Mouse (Mus musculus) stomach, embryonic 15.5 days (tissue): Measurements from ENCODE around the gene Baz2b. TPM values are rescaled to one million over a fixed set of nuclear protein-coding genes. Genes with fewer than 3 reads are reported as not detected.

Experiments
- ATAC-seq: fragments of 200-750 bp; cut with Nextera tagmentation; 2 replicates; pipeline ENCODE4 v1.8.0; 2017; ENCODE audit warnings: low read depth, moderate number of reproducible peaks, moderate TSS enrichment; ENCODE audit not compliant: insufficient read depth, low FRiP score
- H3K27ac ChIP-seq: fragments of 300-500 bp; sonication (generic); 2 replicates; pipeline ENCODE4 v1.5.1; 2015; ENCODE audit warnings: mild to moderate bottlenecking, inconsistent platforms
- H3K27me3 ChIP-seq: fragments of 300-500 bp; sonication (generic); replicated peaks from 2 replicates; pipeline ENCODE4 v1.6.1; 2015; ENCODE audit warnings: inconsistent platforms
- H3K36me3 ChIP-seq: fragments of 300-500 bp; sonication (generic); 2 replicates; pipeline ENCODE4 v1.6.1; 2015; ENCODE audit warnings: inconsistent platforms
- H3K4me1 ChIP-seq: fragments of 300-500 bp; sonication (generic); 2 replicates; pipeline ENCODE4 v1.6.1; 2015; ENCODE audit warnings: inconsistent platforms
- H3K4me2 ChIP-seq: fragments of 300-500 bp; sonication (generic); 2 replicates; pipeline ENCODE4 v1.6.1; 2015; ENCODE audit warnings: mild to moderate bottlenecking, inconsistent platforms
- H3K4me3 ChIP-seq: fragments of 300-500 bp; sonication (generic); replicated peaks from 2 replicates; pipeline ENCODE4 v1.5.1; 2015; ENCODE audit warnings: inconsistent platforms
- H3K9ac ChIP-seq: fragments of 300-500 bp; sonication (generic); 2 replicates; pipeline ENCODE4 v1.6.1; 2015; ENCODE audit warnings: inconsistent platforms
- H3K9me3 ChIP-seq: fragments of 300-500 bp; sonication (generic); 2 replicates; pipeline ENCODE4 v1.6.1; 2016; ENCODE audit warnings: inconsistent platforms
- WGBS: fragments of 180-500 bp; shearing (Covaris S2); methylation state at CpG from one replicate; pipeline ENCODE4 v1.1.7; 2015; 5-methylcytosine and 5-hydroxymethylcytosine counted together
- polyA plus RNA-seq: library from polyadenylated mRNA; unstranded; fragments of >200 nt; fragmentation: Nextera tagmentation; extraction: Ambion mirVana; gene quantifications from 2 replicates; pipeline ENCODE4 v1.2.1, GENCODE M21; 2015

Gene Baz2b
- 47.8 and 53.6 TPM in 2 replicates for polyA plus RNA-seq

DNA sequence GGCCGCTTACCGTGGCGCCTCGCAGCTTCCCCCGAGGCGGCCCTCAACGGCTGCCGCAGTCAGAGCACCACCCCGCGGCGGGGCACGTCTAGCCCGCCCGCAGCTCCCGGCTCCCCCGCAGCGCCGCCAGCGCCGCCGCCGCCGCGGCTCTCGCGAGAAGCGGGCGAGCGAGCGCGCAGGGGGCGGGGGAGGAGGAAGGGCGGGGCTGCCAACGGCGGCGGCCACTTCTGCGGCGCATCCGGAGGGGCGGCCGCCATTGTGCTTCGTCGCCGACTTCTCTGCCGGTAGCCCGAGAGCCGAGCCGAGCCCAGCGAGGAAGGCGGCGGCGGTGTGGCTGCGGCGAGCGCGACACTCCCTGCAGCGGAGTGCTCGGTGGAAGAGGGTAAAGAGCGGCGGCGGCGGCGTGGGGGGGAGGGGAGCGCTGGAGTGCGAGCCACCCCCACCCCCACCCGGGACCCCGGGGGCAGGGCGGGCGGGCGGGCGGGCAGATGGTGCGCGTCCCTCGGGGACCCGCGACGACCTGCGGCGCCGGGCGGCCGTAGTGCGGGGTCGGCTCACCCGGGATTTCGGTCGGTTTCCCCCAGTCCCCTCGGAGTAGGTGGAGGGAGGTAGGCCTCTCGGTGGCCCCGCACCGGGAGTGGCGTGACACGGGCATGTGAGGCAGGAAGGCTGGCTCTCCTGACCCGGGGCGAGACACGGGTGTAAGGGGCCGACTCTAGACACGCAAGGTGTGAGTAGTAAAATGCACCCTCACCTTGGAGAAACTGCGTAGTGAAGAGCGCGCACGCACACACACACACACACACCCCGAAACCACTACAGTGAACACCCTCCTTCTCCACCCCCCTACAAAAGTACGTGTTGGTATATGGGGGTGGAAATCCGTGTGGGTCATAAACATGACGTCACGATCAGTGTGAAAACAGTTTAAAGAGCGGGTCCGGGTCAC lies at the start of gene Baz2b, which contains the start of gene March7:
Gene Baz2b, minus strand, starts transcription at position 137 of the 949 bp plus-strand sequence.
Gene March7, plus strand, starts transcription at position 185 of the 949 bp plus-strand sequence.
- peak within 1 kb of the TSS; percentile 73 for H3K4me3 ChIP-seq

DNA sequence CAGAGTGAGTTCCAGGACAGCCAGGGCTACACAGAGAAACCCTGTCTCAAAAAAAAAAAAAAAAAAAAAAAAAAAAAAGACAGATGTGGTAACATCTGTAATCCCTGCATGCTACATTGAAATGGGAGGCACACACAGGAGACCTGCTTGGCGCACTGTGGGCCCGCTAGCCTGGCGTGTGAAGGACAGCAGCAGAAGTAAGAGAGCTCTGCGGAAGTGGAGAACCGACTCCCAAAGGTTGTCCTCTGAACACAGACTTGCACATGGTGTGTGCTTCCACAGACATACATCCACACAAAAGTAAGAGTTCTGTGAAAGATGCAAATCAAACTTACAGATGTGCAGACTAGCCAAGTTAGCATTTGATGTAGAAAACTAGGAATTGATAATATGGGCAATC lies 49.5 kb upstream of the Baz2b start:
- 91% methylated on average over 5 of the region's 5 CpGs for WGBS
- no peak overlapping the region for H3K4me2 ChIP-seq
- H3K27ac ChIP-seq: no peak overlapping the region
- H3K4me3 ChIP-seq: no peak overlapping the region
- H3K36me3 ChIP-seq: no peaks in the 10 kb centered on the region
- no peaks in the 10 kb centered on the region for H3K4me1 ChIP-seq
- H3K9me3 ChIP-seq: no peaks in the 10 kb centered on the region
- no peak for ATAC-seq
- H3K9ac ChIP-seq: no peak overlapping the region
- H3K27me3 ChIP-seq: no peaks in the 10 kb centered on the region

More for the DNA sequence above, at the start of gene Baz2b, which contains the start of gene March7:
- Histone ChIP-seq H3K27ac (peak within 1 kb of the TSS; percentile 85), H3K27me3 (no peaks in the 10 kb centered on the region), H3K4me1 (peaks cover 21% of the 10 kb centered on the region; the same call in 1 of the 2 replicates), H3K36me3 (no peaks in the 10 kb centered on the region), H3K9me3 (no peaks in the 10 kb centered on the region), H3K4me2 (peak within 1 kb of the TSS; percentile 69), H3K9ac (peak within 1 kb of the TSS; percentile 79)
- 0% methylated on average over 68 of the region's 109 CpGs for WGBS
- peak; percentile 95 for ATAC-seq

DNA sequence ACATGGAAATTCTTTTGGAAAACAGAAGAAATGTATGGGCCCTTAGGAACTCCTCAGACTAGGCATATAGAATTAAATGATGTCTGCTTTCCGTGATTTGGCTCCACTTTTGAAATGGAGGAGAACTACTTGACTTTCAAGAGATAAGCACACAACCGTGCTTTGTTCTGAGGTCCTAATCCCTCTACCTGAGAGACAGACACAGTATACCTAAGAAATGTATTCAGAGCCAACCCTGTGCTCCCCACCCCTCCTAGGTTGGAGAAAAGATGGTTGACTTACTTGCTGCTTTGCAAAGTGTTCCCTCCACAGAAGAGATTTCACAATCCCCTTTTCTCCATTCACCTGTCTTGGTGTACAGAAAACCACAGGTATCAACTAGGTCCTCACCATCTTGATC lies 47.1 kb upstream of the Baz2b start:
- no peaks in the 10 kb centered on the region for H3K27me3 ChIP-seq
- H3K9ac ChIP-seq: no peak overlapping the region
- ATAC-seq: no peak
- no peaks in the 10 kb centered on the region for H3K4me1 ChIP-seq
- no peaks in the 10 kb centered on the region for H3K9me3 ChIP-seq
- 75% methylated on average over 2 of the region's 2 CpGs for WGBS
- no peak overlapping the region for H3K4me3 ChIP-seq
- H3K36me3 ChIP-seq: no peaks in the 10 kb centered on the region
- H3K4me2 ChIP-seq: no peak overlapping the region
- no peak overlapping the region for H3K27ac ChIP-seq

DNA sequence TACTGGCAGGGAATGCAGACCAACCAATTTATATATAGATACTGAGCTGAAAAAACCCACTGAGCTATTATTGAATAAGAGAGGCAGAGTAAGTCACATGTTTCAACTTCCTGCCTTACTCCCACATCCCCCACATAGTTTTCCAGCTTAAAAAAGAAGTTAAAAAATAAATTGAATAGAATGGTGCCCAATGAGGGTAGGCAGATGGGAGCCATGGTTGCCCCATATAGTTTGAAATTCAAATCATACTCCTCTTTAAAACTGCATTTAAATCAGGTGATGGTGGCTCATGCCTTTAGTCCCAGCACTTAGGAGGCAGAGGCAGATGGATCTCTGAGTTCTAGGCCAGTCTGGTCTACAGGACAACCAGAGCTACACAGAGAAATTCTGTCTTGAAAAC lies 43.9 kb upstream of the Baz2b start:
- no peaks in the 10 kb centered on the region for H3K27me3 ChIP-seq
- H3K9ac ChIP-seq: no peak overlapping the region
- peaks cover 11% of the 10 kb centered on the region; the same call in 1 of the 2 replicates for H3K36me3 ChIP-seq
- no peaks in the 10 kb centered on the region for H3K9me3 ChIP-seq
- no peak overlapping the region for H3K4me2 ChIP-seq
- H3K27ac ChIP-seq: no peak overlapping the region
- no peaks in the 10 kb centered on the region for H3K4me1 ChIP-seq
- ATAC-seq: no peak
- no peak overlapping the region for H3K4me3 ChIP-seq

DNA sequence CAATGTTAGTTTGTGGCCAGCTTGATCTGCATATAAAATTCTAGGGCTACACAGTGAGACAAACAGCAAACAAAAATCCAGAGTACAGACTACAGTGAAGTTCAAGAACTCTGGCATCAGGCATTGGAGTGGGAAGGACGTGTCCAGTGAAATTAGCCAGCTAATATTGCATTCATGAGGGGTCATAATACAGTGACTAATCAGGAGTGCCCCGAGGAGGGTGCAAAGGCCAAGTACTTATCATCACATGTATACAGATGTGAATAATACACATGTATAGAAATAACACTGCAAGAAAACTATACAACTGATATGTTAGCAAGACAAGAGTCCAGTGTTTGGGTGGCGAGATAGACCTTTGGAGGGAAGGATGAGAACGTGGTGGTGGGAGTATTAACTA lies 43.1 kb upstream of the Baz2b start:
- WGBS: 80% methylated on average over 4 of the region's 4 CpGs
- no peak for ATAC-seq
- Histone ChIP-seq H3K4me2 (no peak overlapping the region), H3K4me1 (no peaks in the 10 kb centered on the region), H3K9ac (no peak overlapping the region), H3K27me3 (no peaks in the 10 kb centered on the region), H3K36me3 (peaks cover 11% of the 10 kb centered on the region; the same call in 1 of the 2 replicates), H3K9me3 (no peaks in the 10 kb centered on the region), H3K4me3 (no peak overlapping the region), H3K27ac (no peak overlapping the region)

DNA sequence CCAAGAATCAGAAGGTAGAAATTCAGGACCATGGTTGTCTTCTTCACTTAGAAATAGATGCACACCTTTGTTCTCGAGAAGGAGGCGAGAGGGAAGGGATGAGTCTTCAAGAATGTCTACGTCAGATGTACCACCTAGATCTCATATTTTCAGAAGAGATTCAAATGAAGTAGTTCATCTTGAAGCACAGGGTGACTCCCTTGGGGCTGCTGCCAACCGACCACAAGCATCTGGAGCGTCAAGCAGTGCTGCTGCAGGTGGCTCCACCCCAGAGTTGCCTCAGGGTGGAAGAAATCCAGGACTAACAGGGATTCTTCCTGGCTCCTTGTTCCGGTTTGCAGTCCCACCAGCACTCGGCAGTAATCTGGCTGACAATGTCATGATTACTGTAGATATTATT lies 24.9 kb upstream of the Baz2b start:
- no peaks in the 10 kb centered on the region for H3K4me1 ChIP-seq
- no peaks in the 10 kb centered on the region for H3K9me3 ChIP-seq
- no peak for ATAC-seq
- WGBS: 88% methylated on average over 7 of the region's 7 CpGs
- H3K4me3 ChIP-seq: no peak overlapping the region
- H3K4me2 ChIP-seq: no peak overlapping the region
- no peak overlapping the region for H3K9ac ChIP-seq
- H3K27ac ChIP-seq: no peak overlapping the region
- no peaks in the 10 kb centered on the region for H3K27me3 ChIP-seq
- H3K36me3 ChIP-seq: peaks cover 26% of the 10 kb centered on the region; the same call in 1 of the 2 replicates

DNA sequence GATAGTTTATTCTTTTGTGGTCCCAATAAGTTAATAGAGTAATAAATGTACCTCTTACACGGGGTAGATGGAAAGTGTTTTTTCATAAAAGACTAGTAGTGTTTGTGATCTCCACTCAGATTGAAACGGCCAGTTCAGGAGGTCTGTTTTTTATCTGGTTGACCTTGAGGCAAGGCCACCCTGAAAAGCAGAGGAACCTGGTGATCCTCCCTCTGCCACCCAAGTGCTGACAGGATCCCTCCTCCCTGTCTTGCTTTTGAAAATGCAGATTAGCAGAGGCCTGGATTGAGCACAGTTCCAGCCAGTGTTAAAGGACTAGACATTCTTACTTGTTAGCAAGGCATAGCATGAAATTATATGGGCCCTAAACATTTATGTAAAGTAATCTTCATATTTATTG lies 23.5 kb upstream of the Baz2b start:
- Histone ChIP-seq H3K4me3 (no peak overlapping the region), H3K9me3 (no peaks in the 10 kb centered on the region), H3K36me3 (peaks cover 22% of the 10 kb centered on the region; the same call in 1 of the 2 replicates), H3K9ac (no peak overlapping the region), H3K4me2 (no peak overlapping the region), H3K4me1 (no peaks in the 10 kb centered on the region), H3K27me3 (no peaks in the 10 kb centered on the region), H3K27ac (no peak overlapping the region)
- WGBS: 48% methylated on average over 2 of the region's 2 CpGs
- ATAC-seq: no peak

DNA sequence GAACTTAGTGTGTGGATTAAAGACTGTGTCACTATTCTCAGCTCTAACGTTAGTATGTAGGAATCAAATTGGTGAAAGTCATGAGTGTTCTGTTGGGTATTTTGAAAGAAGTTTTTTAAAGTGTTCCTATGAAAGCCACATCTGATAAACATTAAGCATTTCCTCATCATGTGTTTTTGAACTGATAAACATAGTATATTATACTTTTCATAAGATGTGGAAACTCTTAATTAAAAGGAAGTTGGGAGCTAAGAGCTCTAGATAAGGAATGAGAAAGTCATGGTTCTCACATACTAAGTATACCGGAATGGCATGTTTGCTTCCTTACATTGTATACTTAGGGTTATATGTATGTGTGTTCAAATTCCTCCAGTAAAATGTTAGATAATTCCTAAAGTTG lies 20.7 kb upstream of the Baz2b start:
- 88% methylated on average over 2 of the region's 2 CpGs for WGBS
- H3K4me2 ChIP-seq: no peak overlapping the region
- H3K27ac ChIP-seq: no peak overlapping the region
- H3K9ac ChIP-seq: no peak overlapping the region
- no peak for ATAC-seq
- H3K4me3 ChIP-seq: no peak overlapping the region
- H3K9me3 ChIP-seq: no peaks in the 10 kb centered on the region
- peaks cover 11% of the 10 kb centered on the region; the same call in 1 of the 2 replicates for H3K36me3 ChIP-seq
- no peaks in the 10 kb centered on the region for H3K4me1 ChIP-seq
- H3K27me3 ChIP-seq: no peaks in the 10 kb centered on the region

DNA sequence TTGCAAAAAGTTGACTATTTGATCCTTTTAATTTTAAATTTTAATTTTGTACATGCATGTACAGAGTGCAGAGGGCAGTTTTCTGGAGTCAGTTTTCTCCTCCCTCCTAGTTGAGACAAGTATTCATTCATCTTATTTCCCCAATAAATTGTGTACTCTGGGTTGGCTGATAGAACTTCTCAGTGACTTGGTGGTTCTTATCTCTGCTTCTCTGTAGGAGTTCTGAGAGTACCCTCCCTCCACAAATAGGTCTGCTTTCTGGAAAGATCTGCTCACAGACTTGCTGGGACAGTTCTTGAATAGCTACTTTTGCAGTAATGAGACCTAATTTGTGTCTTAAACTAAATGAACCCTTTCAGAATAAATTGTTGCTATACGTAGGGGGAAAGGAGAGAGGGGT lies 18.8 kb upstream of the Baz2b start:
- H3K4me3 ChIP-seq: no peak overlapping the region
- no peak overlapping the region for H3K9ac ChIP-seq
- H3K9me3 ChIP-seq: no peaks in the 10 kb centered on the region
- peaks cover 6% of the 10 kb centered on the region; the same call in 1 of the 2 replicates for H3K36me3 ChIP-seq
- no peak overlapping the region for H3K4me2 ChIP-seq
- no peaks in the 10 kb centered on the region for H3K4me1 ChIP-seq
- ATAC-seq: no peak
- no peaks in the 10 kb centered on the region for H3K27me3 ChIP-seq
- no peak overlapping the region for H3K27ac ChIP-seq
- WGBS: 75% methylated on average over 1 of the region's 1 CpGs

DNA sequence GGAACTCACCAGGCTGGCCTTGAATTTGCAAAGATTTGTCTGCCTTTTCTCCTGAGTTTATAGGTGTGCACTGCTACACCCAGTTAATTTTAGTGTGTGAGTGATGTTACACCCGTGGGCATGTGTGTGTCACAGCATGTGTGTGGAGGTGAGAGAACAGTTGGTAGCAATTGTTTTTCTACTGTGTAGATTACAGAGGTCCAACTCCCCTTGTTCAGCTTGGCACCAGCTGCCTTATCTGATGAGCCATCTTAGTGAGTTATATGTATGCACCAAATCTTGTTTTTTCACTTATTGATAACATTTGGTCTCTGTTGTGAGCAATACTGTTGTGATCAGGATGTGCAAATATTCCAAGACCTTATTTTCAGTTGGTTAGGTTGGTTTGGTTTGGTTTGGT lies 13.8 kb upstream of the Baz2b start:
- H3K9ac ChIP-seq: no peak overlapping the region
- no peak overlapping the region for H3K4me3 ChIP-seq
- no peaks in the 10 kb centered on the region for H3K36me3 ChIP-seq
- H3K27me3 ChIP-seq: no peaks in the 10 kb centered on the region
- H3K27ac ChIP-seq: no peak overlapping the region
- 0 out of 2 replicates have a peak, but pooled peaks cover 3% of the 10 kb centered on the region for H3K4me1 ChIP-seq
- no peak for ATAC-seq
- WGBS: 75% methylated on average over 1 of the region's 1 CpGs
- no peak overlapping the region for H3K4me2 ChIP-seq
- no peaks in the 10 kb centered on the region for H3K9me3 ChIP-seq

DNA sequence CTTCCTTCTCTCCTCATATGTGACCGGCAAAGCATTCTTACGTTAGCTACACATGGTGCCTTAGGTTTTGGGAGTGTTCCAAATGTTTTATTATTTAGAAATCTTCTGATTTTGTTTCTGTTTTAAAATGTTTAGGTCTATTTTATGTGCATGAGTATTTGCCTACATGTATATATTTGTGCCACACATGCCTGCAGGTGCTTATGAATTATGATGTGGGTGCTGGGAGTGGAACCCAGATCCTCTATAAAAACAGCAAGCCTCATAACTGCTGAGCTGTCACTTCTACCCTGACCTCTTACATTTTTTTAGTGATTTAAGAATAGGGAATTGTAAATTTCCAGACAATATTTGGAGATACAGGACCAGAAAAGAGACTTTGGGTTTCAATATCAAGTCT lies 12.3 kb upstream of the Baz2b start:
- Histone ChIP-seq H3K27ac (no peak overlapping the region), H3K36me3 (no peaks in the 10 kb centered on the region), H3K9me3 (no peaks in the 10 kb centered on the region), H3K27me3 (no peaks in the 10 kb centered on the region), H3K4me2 (no peak overlapping the region), H3K9ac (no peak overlapping the region), H3K4me1 (0 out of 2 replicates have a peak, but pooled peaks cover 3% of the 10 kb centered on the region), H3K4me3 (no peak overlapping the region)
- WGBS: 80% methylated on average over 2 of the region's 2 CpGs
- no peak for ATAC-seq

DNA sequence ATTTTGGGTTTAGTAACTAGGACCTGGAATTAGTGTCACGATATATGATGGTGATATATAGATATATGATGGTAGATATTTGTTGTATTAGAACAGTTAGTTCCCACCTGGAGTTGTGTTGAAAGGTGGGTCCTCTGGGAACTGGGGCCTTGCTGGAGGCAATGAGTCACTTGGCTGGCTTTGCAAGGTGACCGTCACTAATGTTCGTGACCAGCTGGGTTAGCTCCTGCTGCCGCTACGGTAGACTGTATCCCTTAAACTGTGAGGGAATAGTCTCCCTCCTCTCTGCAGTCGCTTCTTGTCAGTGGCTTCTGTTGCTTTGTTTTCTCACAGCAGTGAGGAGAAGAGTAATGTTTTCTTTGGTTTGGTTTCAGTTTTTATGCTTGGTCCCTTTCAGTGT lies 11.6 kb upstream of the Baz2b start:
- ATAC-seq: no peak
- WGBS: 69% methylated on average over 6 of the region's 6 CpGs

More for the DNA sequence above, 11.6 kb upstream of the Baz2b start:
- Histone ChIP-seq H3K4me2 (no peak overlapping the region), H3K27me3 (no peaks in the 10 kb centered on the region), H3K36me3 (no peaks in the 10 kb centered on the region), H3K9ac (no peak overlapping the region), H3K4me3 (no peak overlapping the region), H3K27ac (no peak overlapping the region), H3K9me3 (no peaks in the 10 kb centered on the region), H3K4me1 (peaks cover 8% of the 10 kb centered on the region; the same call in 1 of the 2 replicates)
